Mouse (Mus musculus) lung, postnatal 0 days (tissue): ENCODE results near the gene Naa35.

Experiments used
- CTCF ChIP-seq: IDR thresholded peaks from 2 replicates; pipeline ENCODE4 v1.5.1; 2016; ENCODE audit warnings: antibody characterized with exemption, mild to moderate bottlenecking
- EP300 ChIP-seq: IDR thresholded peaks from 2 replicates; pipeline ENCODE4 v1.6.1; 2016; ENCODE audit warnings: antibody characterized with exemption, mild to moderate bottlenecking, control low read depth

- no peak for TF ChIP-seq CTCF
- no peak for TF ChIP-seq EP300
Observed at GRCm38 (mm10) chr13:59661387-59661786, 76.3 kb downstream of the Naa35 start.
